Mouse (Mus musculus) CH12.LX (cell line): ENCODE measurements around the gene Pim2. TPM values are rescaled to one million over a fixed set of nuclear protein-coding genes. Genes with fewer than 3 reads are reported as not detected.
"Not testable (repeated sequence)": the region's sequence is repeated elsewhere in the genome, so short reads cannot be mapped to it uniquely, and the experiment has no call there.

ENCODE experiments used
- DNase-seq: peaks from one replicate; pipeline ENCODE4 v3.0.0-alpha.2; 2013; ENCODE audit errors: extremely low read depth
- H3K27ac ChIP-seq: 2 replicates; pipeline ENCODE4 v1.5.1; 2012; ENCODE audit warnings: low read depth, mild to moderate bottlenecking, control low read depth, moderate library complexity; ENCODE audit not compliant: insufficient read depth
- H3K27me3 ChIP-seq: replicated peaks from 2 replicates; pipeline ENCODE3; 2012; ENCODE audit warnings: inconsistent platforms
- H3K36me3 ChIP-seq, 2 experiments: replicated peaks in 1 of 2; 2 replicates each; pipeline versions ENCODE3 to v1.6.1; 2012; ENCODE audit warnings: inconsistent platforms in 1 of 2, low read length in 1 of 2, mild to moderate bottlenecking in 1 of 2, mixed read lengths in 1 of 2, moderate library complexity in 1 of 2; ENCODE audit not compliant: control insufficient read depth in 1 of 2, insufficient read depth in 1 of 2
- H3K4me1 ChIP-seq, 2 experiments: 2 replicates each; pipeline ENCODE4 v1.6.1; 2012; ENCODE audit warnings: inconsistent platforms in 1 of 2, moderate library complexity in 1 of 2; ENCODE audit not compliant: insufficient read depth in 2 of 2, control insufficient read depth in 1 of 2
- H3K4me2 ChIP-seq: 2 replicates; pipeline ENCODE4 v1.6.1; 2012; ENCODE audit warnings: low read depth, mild to moderate bottlenecking, control low read depth; ENCODE audit not compliant: poor library complexity, insufficient read depth, severe bottlenecking
- H3K4me3 ChIP-seq, 3 experiments: fragments of 150-350 bp in 1 of 3; sonication (generic) in 1 of 3; replicated peaks in 1 of 3; 2 replicates each; pipeline versions ENCODE3 to v1.5.1; 2011 to 2012; ENCODE audit warnings: low read depth in 2 of 3, low read length in 2 of 3, mild to moderate bottlenecking in 2 of 3, moderate library complexity in 2 of 3, control low read depth in 1 of 3, improper control_type of control experiment in 1 of 3, inconsistent platforms in 1 of 3, mixed read lengths in 1 of 3; ENCODE audit not compliant: poor library complexity in 1 of 3
- H3K79me2 ChIP-seq: replicated peaks from 2 replicates; pipeline ENCODE4 v1.6.1; 2012; ENCODE audit warnings: mild to moderate bottlenecking, moderate library complexity; ENCODE audit not compliant: control insufficient read depth, poor library complexity, insufficient read depth, severe bottlenecking; ENCODE audit errors: extremely low read depth
- H3K9ac ChIP-seq: 2 replicates; pipeline ENCODE4 v1.6.1; 2012; ENCODE audit warnings: low read depth, mild to moderate bottlenecking, control low read depth, moderate library complexity; ENCODE audit not compliant: insufficient read depth
- H3K9me3 ChIP-seq: replicated peaks from 2 replicates; pipeline ENCODE3; 2012; ENCODE audit warnings: low read length, inconsistent platforms, mixed read lengths
- CTCF ChIP-seq, 2 experiments: IDR thresholded peaks in 1 of 2; conservative IDR thresholded peaks in 1 of 2; 2 replicates each; pipeline ENCODE4 v1.5.1; 2011 to 2012; ENCODE audit warnings: low read depth in 2 of 2, low read length in 2 of 2, improper control_type of control experiment in 1 of 2, inconsistent platforms in 1 of 2, mild to moderate bottlenecking in 1 of 2, moderate library complexity in 1 of 2
- EP300 ChIP-seq: IDR thresholded peaks from 2 replicates; pipeline ENCODE4 v1.6.1; 2011; ENCODE audit warnings: low read length, improper control_type of control experiment
- RAD21 ChIP-seq: IDR thresholded peaks from 2 replicates; pipeline ENCODE4 v1.6.1; 2011; ENCODE audit warnings: low read depth, mild to moderate bottlenecking, low read length, improper control_type of control experiment, moderate library complexity
- SMC3 ChIP-seq: IDR thresholded peaks from 2 replicates; pipeline ENCODE4 v1.6.1; 2011; ENCODE audit warnings: low read depth, low read length, improper control_type of control experiment
- dilution Hi-C: fragments of 300-500 bp; cut with MboI; formaldehyde crosslinking; loops from 2 replicates; pipeline ENCODE4 v1.14.3; 2020; ENCODE audit warnings: low sequenced_read_pairs; ENCODE audit not compliant: extremely low pct_unique_long_range_greater_than_20kb, extremely low pct_ligation_motif_present
- in situ Hi-C: fragments of 300-500 bp; cut with MboI; formaldehyde crosslinking; loops from 3 replicates; pipeline ENCODE4 v1.14.3; 2019; ENCODE audit warnings: low sequenced_read_pairs, low pct_ligation_motif_present, low pct_unique_long_range_greater_than_20kb, mixed read lengths
- polyA plus RNA-seq: library from polyadenylated mRNA; unstranded; fragments of >175 nt; gene quantifications from 2 replicates; pipeline ENCODE4 v1.2.1, GENCODE M21; 2012; ENCODE audit warnings: low read depth; ENCODE audit not compliant: insufficient read length
- total RNA-seq, 2 experiments: library from RNA; depleted of rRNA; stranded (reverse); fragments of 300-350 nt in 1 of 2; fragments of >200 nt in 1 of 2; gene quantifications; 2 replicates each; pipeline ENCODE4 v1.2.3; 2012 to 2014

Pim2 gene
- total and polyA plus RNA-seq, 3 experiments = 119 to 177 (median 171) TPM

DNA sequence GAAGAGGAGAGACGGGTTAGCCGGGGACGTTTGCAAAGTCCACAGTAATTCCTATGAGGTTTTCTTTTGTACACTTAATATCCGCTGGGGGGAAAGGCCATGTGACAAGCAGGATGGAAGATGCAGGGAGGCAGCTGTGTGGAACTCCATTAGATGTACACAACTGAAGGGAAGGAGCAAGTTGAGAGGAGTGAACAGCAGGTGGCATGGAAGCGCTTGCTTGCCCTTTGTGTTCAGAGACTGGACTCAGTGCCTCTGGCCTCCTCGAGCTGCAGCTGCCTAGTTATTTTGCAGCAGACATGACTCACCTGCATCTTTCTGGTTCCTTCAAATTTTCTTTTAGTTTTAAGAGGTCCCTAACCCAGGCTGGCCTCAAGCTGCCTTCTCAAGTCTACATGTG, 32.4 kb downstream of the Pim2 start:
- H3K27ac ChIP-seq = no peak overlapping the region
- H3K4me1 ChIP-seq = no peaks in the 10 kb centered on the region
- H3K9ac ChIP-seq = no peak overlapping the region
- H3K36me3 ChIP-seq = peaks cover 10 to 19% of the 10 kb centered on the region in 2 experiments
- no peak for TF ChIP-seq EP300
- peak in 1 of 2 experiments; percentile 9; a peak in 1 of 4 replicates for TF ChIP-seq CTCF (conservative IDR thresholded peaks at IDR 0.05 in 1 of 2, IDR thresholded peaks at IDR 0.05 in 1 of 2; ENCODE audit: low read depth in 2 of 2, low read length in 2 of 2)
- no peak overlapping the region for H3K4me3 ChIP-seq
- in situ Hi-C loops = loop anchor here (5.0 to 25.0 kb wide), 2 partner anchors 107 to 202 kb away; partner anchors contain the start of gene Glod5
- H3K4me2 ChIP-seq = no peak overlapping the region
- dilution Hi-C loops = no loop called here
- no peaks in the 10 kb centered on the region for H3K9me3 ChIP-seq
- H3K79me2 ChIP-seq = no peaks in the 10 kb centered on the region
- DNase-seq = no peak
- no peaks in the 10 kb centered on the region for H3K27me3 ChIP-seq

GRCm38 (mm10) chrX:7915669-7916068, 37.6 kb downstream of the Pim2 start:
- H3K79me2 ChIP-seq, H3K4me3 ChIP-seq, H3K9me3 ChIP-seq, H3K27ac ChIP-seq, H3K9ac ChIP-seq, dilution Hi-C loops, DNase-seq, H3K4me1 ChIP-seq, H3K4me2 ChIP-seq, H3K27me3 ChIP-seq, H3K36me3 ChIP-seq: not testable (repeated sequence)
- peak; percentile 10 for TF ChIP-seq RAD21
- TF ChIP-seq CTCF (conservative IDR thresholded peaks at IDR 0.05 in 1 of 2, IDR thresholded peaks at IDR 0.05 in 1 of 2; ENCODE audit: low read depth in 2 of 2, low read length in 2 of 2) = peak in 1 of 2 experiments; percentile 38; a peak in 2 of 4 replicates
- peak; percentile 12; the same call in 1 of the 2 replicates for TF ChIP-seq SMC3
- in situ Hi-C loops = loop anchor here (25.0 kb wide), 1 partner anchor 197 kb away; no protein-coding TSS in a partner anchor

DNA sequence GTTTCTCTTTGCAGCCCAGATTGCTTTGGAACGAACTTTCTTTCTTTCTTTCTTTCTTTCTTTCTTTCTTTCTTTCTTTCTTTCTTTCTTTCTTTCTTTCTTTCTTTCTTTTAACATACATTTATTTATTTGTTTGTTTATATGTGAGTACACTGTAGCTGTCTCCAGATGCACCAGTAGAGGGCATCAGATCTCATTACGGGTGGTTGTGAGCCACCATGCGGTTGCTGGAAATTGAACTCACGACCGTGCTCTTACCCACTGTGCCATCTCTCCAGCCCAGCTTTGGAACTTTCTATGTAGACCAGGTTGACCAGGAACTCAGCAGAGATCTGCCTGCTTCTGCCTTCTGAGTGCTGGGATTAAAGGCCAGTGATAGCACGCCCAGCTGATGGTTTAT, 39.9 kb downstream of the Pim2 start:
- DNase-seq, H3K4me3 ChIP-seq, H3K27ac ChIP-seq, H3K9me3 ChIP-seq, H3K4me2 ChIP-seq, H3K27me3 ChIP-seq, H3K9ac ChIP-seq, H3K79me2 ChIP-seq, H3K4me1 ChIP-seq, H3K36me3 ChIP-seq, dilution Hi-C loops: not testable (repeated sequence)
- TF ChIP-seq CTCF (conservative IDR thresholded peaks at IDR 0.05 in 1 of 2, IDR thresholded peaks at IDR 0.05 in 1 of 2; ENCODE audit: low read depth in 2 of 2, low read length in 2 of 2) (peak in 1 of 2 experiments; percentile 55; a peak in 2 of 4 replicates), SMC3 (peak; percentile 20; the same call in 1 of the 2 replicates)
- in situ Hi-C loops = loop anchor here (25.0 kb wide), 1 partner anchor 194 kb away; no protein-coding TSS in a partner anchor
